Mouse (Mus musculus) hindbrain, embryonic 15.5 days (tissue): Measurements from ENCODE around the gene Meis2. TPM values are rescaled to one million over a fixed set of nuclear protein-coding genes. Genes with fewer than 3 reads are reported as not detected.
A peak's percentile ranks its signal among the peaks of the same experiment; 100 is the strongest.

Source experiments
- ATAC-seq: fragments of 200-750 bp; cut with Nextera tagmentation; 2 replicates; pipeline ENCODE4 v1.8.0; 2017; ENCODE audit warnings: low read depth, moderate number of reproducible peaks, moderate TSS enrichment; ENCODE audit not compliant: low FRiP score
- H3K27ac ChIP-seq: fragments of 300-500 bp; sonication (generic); replicated peaks from 2 replicates; pipeline ENCODE4 v1.5.1; 2015; ENCODE audit warnings: mild to moderate bottlenecking, inconsistent platforms
- H3K27me3 ChIP-seq: fragments of 300-500 bp; sonication (generic); 2 replicates; pipeline ENCODE4 v1.6.1; 2015; ENCODE audit warnings: control low read depth, inconsistent platforms
- H3K36me3 ChIP-seq: fragments of 300-500 bp; sonication (generic); 2 replicates; pipeline ENCODE4 v1.6.1; 2015; ENCODE audit warnings: control low read depth, inconsistent platforms
- H3K4me1 ChIP-seq: fragments of 300-500 bp; sonication (generic); replicated peaks from 2 replicates; pipeline ENCODE4 v1.6.1; 2015; ENCODE audit warnings: control low read depth, inconsistent platforms
- H3K4me2 ChIP-seq: fragments of 300-500 bp; sonication (generic); 2 replicates; pipeline ENCODE4 v1.6.1; 2015; ENCODE audit warnings: moderate library complexity, mild to moderate bottlenecking, inconsistent platforms
- H3K4me3 ChIP-seq: fragments of 300-500 bp; sonication (generic); 2 replicates; pipeline ENCODE4 v1.5.1; 2015; ENCODE audit warnings: mild to moderate bottlenecking, inconsistent platforms
- H3K9ac ChIP-seq: fragments of 300-500 bp; sonication (generic); 2 replicates; pipeline ENCODE4 v1.6.1; 2015; ENCODE audit warnings: inconsistent platforms
- H3K9me3 ChIP-seq: fragments of 300-500 bp; sonication (generic); 2 replicates; pipeline ENCODE4 v1.6.1; 2016; ENCODE audit warnings: control low read depth, inconsistent platforms
- WGBS: fragments of 180-500 bp; shearing (Covaris S2); methylation state at CpG from one replicate; pipeline ENCODE4 v1.1.7; 2015; 5-methylcytosine and 5-hydroxymethylcytosine counted together
- polyA plus RNA-seq: library from polyadenylated mRNA; unstranded; fragments of >200 nt; fragmentation: Nextera tagmentation; extraction: Ambion mirVana; gene quantifications from 2 replicates; pipeline ENCODE4 v1.2.1, GENCODE M21; 2015

Gene Meis2
- polyA plus RNA-seq, 1 experiment from 2014 or later, result 139 TPM

- H3K27me3 ChIP-seq, result no peaks in the 10 kb centered on the region
- no peaks in the 10 kb centered on the region for H3K9me3 ChIP-seq
- no peak overlapping the region for H3K9ac ChIP-seq
- 0 out of 2 replicates have a peak overlapping the region, but pooled peaks have one; percentile 1 for H3K27ac ChIP-seq
- no peak overlapping the region for H3K4me3 ChIP-seq
- ATAC-seq, result no peak
- H3K36me3 ChIP-seq, result no peaks in the 10 kb centered on the region
- no peak overlapping the region for H3K4me2 ChIP-seq
- H3K4me1 ChIP-seq, result peaks cover 26% of the 10 kb centered on the region
- WGBS, result 31% methylated on average over 6 of the region's 6 CpGs
These were observed 55.2 kb downstream of the Meis2 start for GRCm38 (mm10) chr2:116010469-116010868.

- H3K4me2 ChIP-seq, result no peak overlapping the region
- H3K27me3 ChIP-seq, result no peaks in the 10 kb centered on the region
- H3K4me1 ChIP-seq, result peaks cover 26% of the 10 kb centered on the region
- ATAC-seq, result no peak
- H3K9me3 ChIP-seq, result no peaks in the 10 kb centered on the region
- H3K9ac ChIP-seq, result no peak overlapping the region
- 72% methylated on average over 3 of the region's 3 CpGs for WGBS
- no peaks in the 10 kb centered on the region for H3K36me3 ChIP-seq
- 0 out of 2 replicates have a peak overlapping the region, but pooled peaks have one; percentile 1 for H3K27ac ChIP-seq
- H3K4me3 ChIP-seq, result no peak overlapping the region
These were observed 55.6 kb downstream of the Meis2 start for GRCm38 (mm10) chr2:116010061-116010460.

GRCm38 (mm10) chr2:116009097-116009970 lies 56.3 kb downstream of the Meis2 start:
- H3K9ac ChIP-seq, result peak overlapping the region; percentile 1; the same call in 1 of the 2 replicates
- H3K4me2 ChIP-seq, result peak overlapping the region; percentile 53
- H3K27ac ChIP-seq, result peak overlapping the region; percentile 60
- no peaks in the 10 kb centered on the region for H3K9me3 ChIP-seq
- WGBS, result 8% methylated on average over 20 of the region's 20 CpGs
- H3K27me3 ChIP-seq, result no peaks in the 10 kb centered on the region
- ATAC-seq, result peak; percentile 80
- H3K4me3 ChIP-seq, result peak overlapping the region; percentile 25
- peaks cover 26% of the 10 kb centered on the region for H3K4me1 ChIP-seq
- no peaks in the 10 kb centered on the region for H3K36me3 ChIP-seq

GRCm38 (mm10) chr2:116002354-116002753 lies 63.3 kb downstream of the Meis2 start:
- no peaks in the 10 kb centered on the region for H3K27me3 ChIP-seq
- no peak overlapping the region for H3K4me3 ChIP-seq
- peak; percentile 24; the same call in 1 of the 2 replicates for ATAC-seq
- peaks cover 36% of the 10 kb centered on the region for H3K4me1 ChIP-seq
- WGBS, result 44% methylated on average over 6 of the region's 6 CpGs
- no peaks in the 10 kb centered on the region for H3K9me3 ChIP-seq
- peak overlapping the region; percentile 59 for H3K27ac ChIP-seq
- H3K4me2 ChIP-seq, result no peak overlapping the region
- H3K9ac ChIP-seq, result no peak overlapping the region
- no peaks in the 10 kb centered on the region for H3K36me3 ChIP-seq

- ATAC-seq, result no peak
These were observed 64.1 kb downstream of the Meis2 start for GRCm38 (mm10) chr2:116001352-116002138.

GRCm38 (mm10) chr2:116000514-116000913 lies 65.1 kb downstream of the Meis2 start:
- no peak for ATAC-seq
- WGBS, result 62% methylated on average over 5 of the region's 5 CpGs

More at GRCm38 (mm10) chr2:116001352-116002138, 64.1 kb downstream of the Meis2 start:
- H3K4me3 ChIP-seq, result no peak overlapping the region
- peaks cover 42% of the 10 kb centered on the region for H3K4me1 ChIP-seq
- H3K4me2 ChIP-seq, result no peak overlapping the region
- H3K9ac ChIP-seq, result no peak overlapping the region
- WGBS, result 25% methylated on average over 6 of the region's 6 CpGs
- peak overlapping the region; percentile 59 for H3K27ac ChIP-seq
- H3K36me3 ChIP-seq, result no peaks in the 10 kb centered on the region
- H3K27me3 ChIP-seq, result no peaks in the 10 kb centered on the region
- H3K9me3 ChIP-seq, result no peaks in the 10 kb centered on the region

GRCm38 (mm10) chr2:115998802-115999201 lies 66.8 kb downstream of the Meis2 start:
- no peak overlapping the region for H3K27ac ChIP-seq
- no peak overlapping the region for H3K4me3 ChIP-seq
- no peak; the same call in 1 of the 2 replicates for ATAC-seq
- H3K36me3 ChIP-seq, result no peaks in the 10 kb centered on the region
- H3K4me2 ChIP-seq, result no peak overlapping the region
- H3K9ac ChIP-seq, result no peak overlapping the region
- no peaks in the 10 kb centered on the region for H3K27me3 ChIP-seq
- H3K9me3 ChIP-seq, result no peaks in the 10 kb centered on the region
- WGBS, result 86% methylated on average over 5 of the region's 5 CpGs
- H3K4me1 ChIP-seq, result peaks cover 46% of the 10 kb centered on the region

More at GRCm38 (mm10) chr2:116000514-116000913, 65.1 kb downstream of the Meis2 start:
- H3K4me3 ChIP-seq, result no peak overlapping the region
- H3K4me2 ChIP-seq, result no peak overlapping the region
- H3K36me3 ChIP-seq, result no peaks in the 10 kb centered on the region
- H3K9me3 ChIP-seq, result no peaks in the 10 kb centered on the region
- H3K4me1 ChIP-seq, result peaks cover 42% of the 10 kb centered on the region
- H3K27ac ChIP-seq, result no peak overlapping the region
- no peaks in the 10 kb centered on the region for H3K27me3 ChIP-seq
- H3K9ac ChIP-seq, result no peak overlapping the region

GRCm38 (mm10) chr2:115996438-115996837 lies 69.2 kb downstream of the Meis2 start:
- no peak for ATAC-seq
- Histone ChIP-seq H3K27ac (no peak overlapping the region), H3K4me2 (no peak overlapping the region), H3K27me3 (no peaks in the 10 kb centered on the region), H3K36me3 (no peaks in the 10 kb centered on the region), H3K4me3 (no peak overlapping the region), H3K9me3 (no peaks in the 10 kb centered on the region), H3K9ac (no peak overlapping the region), H3K4me1 (peaks cover 30% of the 10 kb centered on the region)
- 27% methylated on average over 2 of the region's 2 CpGs for WGBS

GRCm38 (mm10) chr2:115993877-115994276 lies 71.8 kb downstream of the Meis2 start:
- H3K27ac ChIP-seq, result 0 out of 2 replicates have a peak overlapping the region, but pooled peaks have one; percentile 3

GRCm38 (mm10) chr2:115989249-115989648 lies 76.4 kb downstream of the Meis2 start:
- Histone ChIP-seq H3K36me3 (no peaks in the 10 kb centered on the region), H3K4me2 (no peak overlapping the region), H3K4me3 (no peak overlapping the region), H3K4me1 (0 out of 2 replicates have a peak, but pooled peaks cover 10% of the 10 kb centered on the region), H3K27ac (no peak overlapping the region), H3K9me3 (no peaks in the 10 kb centered on the region), H3K9ac (no peak overlapping the region), H3K27me3 (no peaks in the 10 kb centered on the region)
- no peak for ATAC-seq
- WGBS, result 96% methylated on average over 6 of the region's 6 CpGs

More at GRCm38 (mm10) chr2:115993877-115994276, 71.8 kb downstream of the Meis2 start:
- H3K4me3 ChIP-seq, result no peak overlapping the region
- ATAC-seq, result no peak
- no peak overlapping the region for H3K9ac ChIP-seq
- H3K27me3 ChIP-seq, result no peaks in the 10 kb centered on the region
- H3K4me2 ChIP-seq, result no peak overlapping the region
- no peaks in the 10 kb centered on the region for H3K36me3 ChIP-seq
- H3K9me3 ChIP-seq, result no peaks in the 10 kb centered on the region
- WGBS, result 62% methylated on average over 4 of the region's 4 CpGs
- H3K4me1 ChIP-seq, result peaks cover 26% of the 10 kb centered on the region

- Histone ChIP-seq H3K4me2 (no peak overlapping the region), H3K27ac (no peak overlapping the region), H3K4me3 (no peak overlapping the region), H3K27me3 (no peaks in the 10 kb centered on the region), H3K36me3 (no peaks in the 10 kb centered on the region), H3K4me1 (0 out of 2 replicates have a peak, but pooled peaks cover 11% of the 10 kb centered on the region), H3K9ac (no peak overlapping the region), H3K9me3 (no peaks in the 10 kb centered on the region)
- WGBS, result 86% methylated on average over 4 of the region's 4 CpGs
- no peak for ATAC-seq
These were observed 77.2 kb downstream of the Meis2 start for GRCm38 (mm10) chr2:115988448-115988847.

GRCm38 (mm10) chr2:115984952-115985351 lies 80.7 kb downstream of the Meis2 start:
- WGBS, result 65% methylated on average over 9 of the region's 9 CpGs
- ATAC-seq, result 0 out of 2 replicates have a peak, but pooled peaks have one; percentile 6
- H3K4me2 ChIP-seq, result no peak overlapping the region

More at GRCm38 (mm10) chr2:115984952-115985351, 80.7 kb downstream of the Meis2 start:
- Histone ChIP-seq H3K4me1 (peaks cover 23% of the 10 kb centered on the region), H3K4me3 (no peak overlapping the region), H3K9ac (no peak overlapping the region), H3K27me3 (no peaks in the 10 kb centered on the region), H3K27ac (no peak overlapping the region), H3K36me3 (no peaks in the 10 kb centered on the region), H3K9me3 (no peaks in the 10 kb centered on the region)
